Mouse (Mus musculus): Measurements from ENCODE around the gene Ftsj1. TPM values are rescaled to one million over a fixed set of nuclear protein-coding genes. Genes with fewer than 3 reads are reported as not detected.

Ftsj1 gene
- polyA plus RNA-seq, 1 experiment, result 5.5 TPM

DNA sequence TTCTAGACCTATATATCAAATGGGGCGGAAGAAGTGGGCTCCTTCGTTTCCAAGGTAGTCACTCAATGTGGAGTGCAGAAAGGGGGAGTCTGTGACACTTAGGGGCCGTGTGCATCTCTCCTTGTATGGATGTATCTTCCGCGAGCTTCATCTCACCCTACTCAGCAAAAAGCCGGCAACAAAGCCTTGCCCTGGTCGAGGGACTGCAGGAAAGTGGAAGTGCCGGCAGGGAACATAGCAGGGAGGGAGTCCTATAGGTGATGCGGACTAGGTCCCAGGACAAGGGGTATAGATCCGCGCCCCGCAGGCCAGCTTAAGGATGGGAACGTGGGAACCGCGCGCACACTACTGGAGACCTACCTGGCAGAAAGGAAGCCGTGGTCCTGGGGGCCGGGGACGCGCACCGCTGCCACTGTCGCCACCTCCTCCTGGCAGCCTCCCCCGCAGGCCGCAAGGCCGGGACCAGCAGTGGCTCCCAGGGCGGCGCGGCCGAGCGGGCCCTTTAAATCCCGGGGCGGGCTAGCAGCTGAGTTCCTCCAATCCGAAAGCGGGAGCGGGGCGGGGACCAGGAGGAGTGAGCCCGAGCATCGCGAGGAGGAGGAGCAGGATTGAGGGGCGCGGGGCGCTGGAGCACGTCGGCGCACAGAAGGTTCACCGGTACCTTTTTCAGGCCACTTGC, 46.1 kb downstream of the Ftsj1 start, which contains the start of gene Porcn:
Gene Porcn (minus strand): TSS at position 511 of the 679 bp plus-strand sequence.
- peak within 1 kb of the TSS; percentile 70; the same call in 1 of the 2 replicates for H3K27ac ChIP-seq (ENCODE audit: control insufficient read depth, insufficient read depth, low read depth, low read length)
- H3K4me1 ChIP-seq (ENCODE audit: control insufficient read depth, insufficient read depth, low read length), result peaks cover 6% of the 10 kb centered on the region; the same call in 1 of the 2 replicates
- peak within 1 kb of the TSS; percentile 30 for H3K4me3 ChIP-seq (ENCODE audit: control insufficient read depth, low read depth, low read length)
- H3K36me3 ChIP-seq (ENCODE audit: control insufficient read depth, insufficient read depth, low read length), result no peaks in the 10 kb centered on the region
- H3K27me3 ChIP-seq (ENCODE audit: control insufficient read depth, insufficient read depth, low read length), result no peaks in the 10 kb centered on the region
- TF ChIP-seq CTCF (IDR thresholded peaks at IDR 0.05; ENCODE audit: control insufficient read depth, insufficient read depth, insufficient replicate concordance, low read depth, low read length) (no peak), POLR2A (IDR thresholded peaks at IDR 0.05; ENCODE audit: control insufficient read depth, low read depth, low read length) (no peak)

DNA sequence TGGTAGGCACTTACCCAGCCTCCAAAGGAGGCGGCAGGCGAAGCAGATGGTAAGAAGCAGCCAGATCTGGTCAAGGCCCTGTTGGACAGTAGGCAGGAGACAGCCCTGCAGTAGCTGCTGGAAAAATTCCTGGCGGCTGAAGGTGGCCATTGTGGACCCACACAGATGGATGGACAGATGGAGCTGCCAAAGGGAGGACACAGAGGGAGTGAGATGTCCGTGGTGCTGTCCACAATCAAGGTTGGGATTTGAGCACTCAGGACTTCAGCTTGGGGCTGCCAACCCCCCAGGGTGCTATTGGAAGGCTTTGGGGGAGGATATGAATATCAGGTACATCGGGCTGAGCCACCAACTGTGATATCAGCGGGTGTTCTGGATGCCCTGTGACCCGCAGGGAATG, 46.7 kb downstream of the Ftsj1 start:
- H3K4me1 ChIP-seq (ENCODE audit: control insufficient read depth, insufficient read depth, low read length), result peaks cover 6% of the 10 kb centered on the region; the same call in 1 of the 2 replicates
- no peaks in the 10 kb centered on the region for H3K27me3 ChIP-seq (ENCODE audit: control insufficient read depth, insufficient read depth, low read length)
- no peaks in the 10 kb centered on the region for H3K36me3 ChIP-seq (ENCODE audit: control insufficient read depth, insufficient read depth, low read length)
- peak overlapping the region; percentile 30 for H3K4me3 ChIP-seq (ENCODE audit: control insufficient read depth, low read depth, low read length)
- no peak overlapping the region for H3K27ac ChIP-seq (ENCODE audit: control insufficient read depth, insufficient read depth, low read depth, low read length)
- no peak for TF ChIP-seq POLR2A (IDR thresholded peaks at IDR 0.05; ENCODE audit: control insufficient read depth, low read depth, low read length)

DNA sequence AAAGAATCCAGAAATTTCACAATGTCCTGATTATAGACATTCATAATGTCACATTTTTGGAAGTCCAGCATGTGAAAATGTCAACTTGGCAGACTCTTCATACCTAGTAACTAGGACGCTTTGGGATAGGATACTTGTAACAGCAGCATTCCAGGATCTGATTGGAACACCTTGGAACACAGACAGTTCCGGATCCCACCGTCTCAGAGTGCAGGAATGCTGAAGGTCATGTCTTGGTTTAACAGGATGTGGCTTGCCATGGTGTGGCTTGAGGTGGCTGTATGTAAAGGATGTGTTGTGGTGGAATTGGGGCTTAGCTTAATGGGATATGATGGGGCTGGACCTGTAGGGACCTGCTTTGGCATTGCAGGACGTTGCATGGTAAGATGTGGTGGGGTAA, 47.1 kb downstream of the Ftsj1 start:
- Histone ChIP-seq H3K27ac (ENCODE audit: control insufficient read depth, insufficient read depth, low read depth, low read length) (no peak overlapping the region), H3K27me3 (ENCODE audit: control insufficient read depth, insufficient read depth, low read length) (no peaks in the 10 kb centered on the region), H3K4me3 (ENCODE audit: control insufficient read depth, low read depth, low read length) (no peak overlapping the region), H3K4me1 (ENCODE audit: control insufficient read depth, insufficient read depth, low read length) (peaks cover 6% of the 10 kb centered on the region; the same call in 1 of the 2 replicates), H3K36me3 (ENCODE audit: control insufficient read depth, insufficient read depth, low read length) (no peaks in the 10 kb centered on the region)
- no peak for TF ChIP-seq POLR2A (IDR thresholded peaks at IDR 0.05; ENCODE audit: control insufficient read depth, low read depth, low read length)
- no peak for TF ChIP-seq CTCF (IDR thresholded peaks at IDR 0.05; ENCODE audit: control insufficient read depth, insufficient read depth, insufficient replicate concordance, low read depth, low read length)

DNA sequence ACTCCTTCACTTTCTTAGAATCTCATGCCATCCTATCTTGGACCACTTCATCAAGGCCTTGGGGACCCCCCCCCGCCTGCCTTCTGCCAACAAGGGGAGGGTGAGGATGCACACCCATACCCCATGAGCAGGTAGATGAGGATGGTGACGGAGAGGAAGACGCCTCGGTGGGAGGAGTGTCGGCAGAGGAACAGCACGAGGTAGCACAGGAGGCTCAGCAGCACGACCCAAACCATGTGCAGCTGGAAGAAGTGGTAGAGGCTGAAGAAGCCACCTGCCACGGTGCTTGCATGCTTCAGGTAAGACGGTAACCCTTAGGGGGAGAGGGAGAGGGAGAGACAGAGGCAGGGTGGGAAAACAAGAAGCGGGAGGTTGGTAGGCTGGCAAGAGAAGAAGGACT, 48.1 kb downstream of the Ftsj1 start:
- Histone ChIP-seq H3K4me1 (ENCODE audit: control insufficient read depth, insufficient read depth, low read length) (peaks cover 6% of the 10 kb centered on the region; the same call in 1 of the 2 replicates), H3K36me3 (ENCODE audit: control insufficient read depth, insufficient read depth, low read length) (no peaks in the 10 kb centered on the region), H3K27ac (ENCODE audit: control insufficient read depth, insufficient read depth, low read depth, low read length) (no peak overlapping the region), H3K27me3 (ENCODE audit: control insufficient read depth, insufficient read depth, low read length) (no peaks in the 10 kb centered on the region), H3K4me3 (ENCODE audit: control insufficient read depth, low read depth, low read length) (no peak overlapping the region)
- no peak for TF ChIP-seq POLR2A (IDR thresholded peaks at IDR 0.05; ENCODE audit: control insufficient read depth, low read depth, low read length)
- no peak for TF ChIP-seq CTCF (IDR thresholded peaks at IDR 0.05; ENCODE audit: control insufficient read depth, insufficient read depth, insufficient replicate concordance, low read depth, low read length)

DNA sequence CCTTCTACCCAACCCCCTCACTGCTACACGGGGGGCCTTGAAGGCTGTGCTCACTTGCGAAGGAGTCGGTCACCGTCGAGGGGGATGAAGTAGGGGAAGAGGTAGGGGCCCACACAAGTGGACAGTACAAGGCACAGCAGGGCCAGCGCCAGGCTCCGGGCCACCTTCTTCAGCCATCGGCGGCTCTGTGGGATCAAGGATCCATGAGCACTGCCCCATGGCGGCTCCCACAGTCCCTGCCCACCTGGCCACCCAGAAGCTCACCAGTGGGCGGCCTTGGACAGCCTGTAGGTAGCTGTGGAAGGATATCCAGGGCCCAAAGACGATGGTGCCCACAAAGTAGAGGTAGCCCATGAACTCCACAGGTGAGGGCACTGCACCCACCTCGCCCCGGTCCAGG, 49.1 kb downstream of the Ftsj1 start:
- TF ChIP-seq CTCF (IDR thresholded peaks at IDR 0.05; ENCODE audit: control insufficient read depth, insufficient read depth, insufficient replicate concordance, low read depth, low read length) (no peak), POLR2A (IDR thresholded peaks at IDR 0.05; ENCODE audit: control insufficient read depth, low read depth, low read length) (no peak)
- H3K4me1 ChIP-seq (ENCODE audit: control insufficient read depth, insufficient read depth, low read length), result peaks cover 6% of the 10 kb centered on the region; the same call in 1 of the 2 replicates

DNA sequence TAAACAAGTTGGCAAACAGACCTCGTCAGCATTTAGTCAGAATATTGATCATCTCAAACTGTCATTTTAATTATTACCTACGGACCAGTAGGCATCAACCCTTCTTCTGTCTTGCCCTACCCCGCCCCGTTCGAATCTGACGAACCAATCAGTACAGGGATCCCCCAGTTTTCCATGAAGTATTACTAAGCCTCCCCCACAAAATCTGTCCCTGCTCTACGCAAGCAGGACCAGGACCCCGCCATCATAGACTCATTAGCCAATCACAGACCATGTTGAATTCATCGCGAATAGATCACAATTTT, 58.8 kb downstream of the Ftsj1 start, which contains the start of gene Ebp:
Gene Ebp (minus strand): TSS at position 94 of the 305 bp plus-strand sequence.
- Histone ChIP-seq H3K4me3 (ENCODE audit: control insufficient read depth, low read depth, low read length) (peak within 1 kb of the TSS; percentile 90), H3K36me3 (ENCODE audit: control insufficient read depth, insufficient read depth, low read length) (no peaks in the 10 kb centered on the region), H3K4me1 (ENCODE audit: control insufficient read depth, insufficient read depth, low read length) (peaks cover 2% of the 10 kb centered on the region), H3K27ac (ENCODE audit: control insufficient read depth, insufficient read depth, low read depth, low read length) (peak within 1 kb of the TSS; percentile 77), H3K27me3 (ENCODE audit: control insufficient read depth, insufficient read depth, low read length) (no peaks in the 10 kb centered on the region)
- TF ChIP-seq POLR2A (IDR thresholded peaks at IDR 0.05; ENCODE audit: control insufficient read depth, low read depth, low read length) (no peak), CTCF (IDR thresholded peaks at IDR 0.05; ENCODE audit: control insufficient read depth, insufficient read depth, insufficient replicate concordance, low read depth, low read length) (no peak)

More for the DNA sequence above, 49.1 kb downstream of the Ftsj1 start:
- Histone ChIP-seq H3K27me3 (ENCODE audit: control insufficient read depth, insufficient read depth, low read length) (no peaks in the 10 kb centered on the region), H3K27ac (ENCODE audit: control insufficient read depth, insufficient read depth, low read depth, low read length) (no peak overlapping the region), H3K36me3 (ENCODE audit: control insufficient read depth, insufficient read depth, low read length) (no peaks in the 10 kb centered on the region), H3K4me3 (ENCODE audit: control insufficient read depth, low read depth, low read length) (no peak overlapping the region)

DNA sequence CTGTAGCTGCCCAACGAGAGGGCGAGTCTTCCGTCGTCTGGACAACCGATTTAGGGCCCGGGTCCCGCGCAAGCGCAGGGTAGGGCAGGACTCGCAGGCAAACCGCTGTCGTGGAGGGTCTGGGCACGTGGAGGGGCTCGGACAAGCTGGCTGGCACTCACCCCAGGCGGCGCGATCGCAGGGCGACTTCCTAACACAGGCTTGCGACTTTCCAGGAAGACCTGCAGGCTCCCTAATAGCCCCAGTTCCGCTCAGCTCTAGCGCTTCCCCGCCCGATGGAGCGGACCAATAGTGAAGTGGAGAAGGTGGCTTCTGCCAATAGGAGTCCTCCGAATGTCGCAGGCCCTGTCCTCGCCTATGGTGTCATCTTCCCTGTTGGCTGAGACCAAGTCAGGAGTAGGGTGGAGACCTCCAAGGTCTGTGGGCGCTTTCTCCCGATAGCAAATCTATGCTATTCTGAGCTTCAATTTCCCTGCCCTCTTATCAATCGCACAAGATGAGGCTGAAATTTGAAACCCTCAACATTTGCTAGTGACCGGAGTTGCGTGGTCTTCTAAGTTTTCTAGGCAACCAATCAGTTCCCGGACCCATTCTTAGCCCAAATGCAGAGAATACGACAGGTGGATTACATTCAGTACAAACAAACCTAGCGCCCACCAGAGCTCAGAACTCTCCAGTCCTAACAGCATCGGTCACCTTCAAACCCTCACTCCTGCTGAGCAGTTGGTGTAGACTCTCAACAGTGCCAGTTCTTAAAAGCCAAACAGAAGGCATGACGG, 59.4 kb downstream of the Ftsj1 start:
- peak overlapping the region; percentile 77 for H3K27ac ChIP-seq (ENCODE audit: control insufficient read depth, insufficient read depth, low read depth, low read length)
- TF ChIP-seq CTCF (IDR thresholded peaks at IDR 0.05; ENCODE audit: control insufficient read depth, insufficient read depth, insufficient replicate concordance, low read depth, low read length), result no peak
- TF ChIP-seq POLR2A (IDR thresholded peaks at IDR 0.05; ENCODE audit: control insufficient read depth, low read depth, low read length), result peak; percentile 38; the same call in 1 of the 2 replicates
- no peaks in the 10 kb centered on the region for H3K36me3 ChIP-seq (ENCODE audit: control insufficient read depth, insufficient read depth, low read length)
- peaks cover 2% of the 10 kb centered on the region for H3K4me1 ChIP-seq (ENCODE audit: control insufficient read depth, insufficient read depth, low read length)
- no peaks in the 10 kb centered on the region for H3K27me3 ChIP-seq (ENCODE audit: control insufficient read depth, insufficient read depth, low read length)
- peak overlapping the region; percentile 90 for H3K4me3 ChIP-seq (ENCODE audit: control insufficient read depth, low read depth, low read length)
